Mouse (Mus musculus) liver, embryonic 13.5 days (tissue): ENCODE data around the gene Tfap2b. TPM values are rescaled to one million over a fixed set of nuclear protein-coding genes. Genes with fewer than 3 reads are reported as not detected.

Experiments
- ATAC-seq: fragments of 200-750 bp; cut with Nextera tagmentation; 2 replicates; pipeline ENCODE4 v1.8.0; 2017; ENCODE audit warnings: low read depth, mild to moderate bottlenecking, moderate number of reproducible peaks, moderate library complexity
- DNase-seq: peaks from one replicate; pipeline ENCODE4 v3.0.0; 2022
- H3K27ac ChIP-seq: fragments of 300-500 bp; sonication (generic); 2 replicates; pipeline ENCODE4 v1.5.1; 2015; ENCODE audit warnings: moderate library complexity, mild to moderate bottlenecking, inconsistent platforms
- H3K27me3 ChIP-seq: fragments of 300-500 bp; sonication (generic); 2 replicates; pipeline ENCODE4 v1.6.1; 2015; ENCODE audit warnings: mild to moderate bottlenecking, inconsistent platforms
- H3K36me3 ChIP-seq: fragments of 300-500 bp; sonication (generic); 2 replicates; pipeline ENCODE4 v1.6.1; 2015; ENCODE audit warnings: mild to moderate bottlenecking, inconsistent platforms
- H3K4me1 ChIP-seq: fragments of 300-500 bp; sonication (generic); replicated peaks from 2 replicates; pipeline ENCODE4 v1.6.1; 2015; ENCODE audit warnings: inconsistent platforms
- H3K4me2 ChIP-seq: fragments of 300-500 bp; sonication (generic); 2 replicates; pipeline ENCODE4 v1.6.1; 2015; ENCODE audit warnings: inconsistent platforms, mild to moderate bottlenecking, moderate library complexity
- H3K4me3 ChIP-seq: fragments of 300-500 bp; sonication (generic); replicated peaks from 2 replicates; pipeline ENCODE4 v1.5.1; 2015; ENCODE audit warnings: mild to moderate bottlenecking, inconsistent platforms
- H3K9ac ChIP-seq: fragments of 300-500 bp; sonication (generic); 2 replicates; pipeline ENCODE4 v1.6.1; 2015; ENCODE audit warnings: mild to moderate bottlenecking, inconsistent platforms
- H3K9me3 ChIP-seq: fragments of 300-500 bp; sonication (generic); replicated peaks from 2 replicates; pipeline ENCODE4 v1.6.1; 2016; ENCODE audit warnings: inconsistent platforms
- WGBS: fragments of 180-500 bp; shearing (Covaris S2); methylation state at CpG from one replicate; pipeline ENCODE4 v1.1.7; 2015; ENCODE audit not compliant: insufficient replicate concordance; 5-methylcytosine and 5-hydroxymethylcytosine counted together
- polyA plus RNA-seq: library from polyadenylated mRNA; unstranded; fragments of >200 nt; fragmentation: Nextera tagmentation; extraction: Ambion mirVana; gene quantifications from 2 replicates; pipeline ENCODE4 v1.2.1, GENCODE M21; 2015

Tfap2b gene
- polyA plus RNA-seq, 1 experiment from 2014 or later: 0.10 TPM

GRCm38 (mm10) chr1:19234432-19235205 lies 25.9 kb downstream of the Tfap2b start:
- H3K36me3 ChIP-seq: no peaks in the 10 kb centered on the region
- ATAC-seq (no peak), DNase-seq (no peak)
- no peaks in the 10 kb centered on the region for H3K4me1 ChIP-seq
- H3K4me3 ChIP-seq: no peak overlapping the region
- peaks cover 80% of the 10 kb centered on the region for H3K27me3 ChIP-seq
- WGBS: under 1% methylated on average over 31 of the region's 31 CpGs
- no peak overlapping the region for H3K27ac ChIP-seq
- H3K9me3 ChIP-seq: no peaks in the 10 kb centered on the region
- no peak overlapping the region for H3K4me2 ChIP-seq
- no peak overlapping the region for H3K9ac ChIP-seq

- WGBS: 4% methylated on average over 5 of the region's 5 CpGs
- Histone ChIP-seq H3K9ac (no peak overlapping the region), H3K27ac (no peak overlapping the region), H3K9me3 (no peaks in the 10 kb centered on the region), H3K36me3 (no peaks in the 10 kb centered on the region), H3K4me1 (no peaks in the 10 kb centered on the region), H3K4me3 (no peak overlapping the region), H3K27me3 (peaks cover 87% of the 10 kb centered on the region), H3K4me2 (no peak overlapping the region)
- DNase-seq (no peak), ATAC-seq (no peak)
Measured at GRCm38 (mm10) chr1:19236051-19236450, 27.3 kb downstream of the Tfap2b start.

- H3K9ac ChIP-seq: no peak overlapping the region
- no peaks in the 10 kb centered on the region for H3K9me3 ChIP-seq
- ATAC-seq: no peak
- H3K4me3 ChIP-seq: no peak overlapping the region
- H3K36me3 ChIP-seq: no peaks in the 10 kb centered on the region
- no peak overlapping the region for H3K4me2 ChIP-seq
- H3K27ac ChIP-seq: no peak overlapping the region
- no peaks in the 10 kb centered on the region for H3K4me1 ChIP-seq
- H3K27me3 ChIP-seq: peaks cover 87% of the 10 kb centered on the region
- no peak for DNase-seq
- WGBS: 3% methylated on average over 21 of the region's 21 CpGs
Measured at GRCm38 (mm10) chr1:19236591-19236990, 27.9 kb downstream of the Tfap2b start.

GRCm38 (mm10) chr1:19237061-19237460 lies 28.3 kb downstream of the Tfap2b start:
- no peak for ATAC-seq
- Histone ChIP-seq H3K4me3 (no peak overlapping the region), H3K4me1 (no peaks in the 10 kb centered on the region), H3K27me3 (peaks cover 87% of the 10 kb centered on the region), H3K4me2 (no peak overlapping the region), H3K9ac (no peak overlapping the region), H3K36me3 (no peaks in the 10 kb centered on the region), H3K9me3 (no peaks in the 10 kb centered on the region), H3K27ac (no peak overlapping the region)
- 2% methylated on average over 9 of the region's 9 CpGs for WGBS
- no peak for DNase-seq

GRCm38 (mm10) chr1:19237721-19238410 lies 29.2 kb downstream of the Tfap2b start:
- H3K9me3 ChIP-seq: no peaks in the 10 kb centered on the region
- no peaks in the 10 kb centered on the region for H3K36me3 ChIP-seq
- peaks cover 85% of the 10 kb centered on the region for H3K27me3 ChIP-seq
- DNase-seq (no peak), ATAC-seq (no peak)
- no peak overlapping the region for H3K4me2 ChIP-seq
- 2% methylated on average over 8 of the region's 8 CpGs for WGBS
- H3K27ac ChIP-seq: no peak overlapping the region
- no peak overlapping the region for H3K4me3 ChIP-seq
- H3K4me1 ChIP-seq: no peaks in the 10 kb centered on the region
- H3K9ac ChIP-seq: no peak overlapping the region

- Histone ChIP-seq H3K9me3 (no peaks in the 10 kb centered on the region), H3K9ac (no peak overlapping the region), H3K4me2 (no peak overlapping the region), H3K27me3 (peaks cover 65% of the 10 kb centered on the region), H3K36me3 (no peaks in the 10 kb centered on the region), H3K4me3 (no peak overlapping the region), H3K27ac (no peak overlapping the region), H3K4me1 (no peaks in the 10 kb centered on the region)
- DNase-seq (no peak), ATAC-seq (no peak)
Measured at GRCm38 (mm10) chr1:19240054-19240453, 31.3 kb downstream of the Tfap2b start.

GRCm38 (mm10) chr1:19241316-19241715 lies 32.6 kb downstream of the Tfap2b start:
- Histone ChIP-seq H3K9me3 (no peaks in the 10 kb centered on the region), H3K4me3 (no peak overlapping the region), H3K4me2 (no peak overlapping the region), H3K4me1 (no peaks in the 10 kb centered on the region), H3K27ac (no peak overlapping the region), H3K27me3 (peaks cover 53% of the 10 kb centered on the region), H3K9ac (no peak overlapping the region), H3K36me3 (no peaks in the 10 kb centered on the region)
- DNase-seq (no peak), ATAC-seq (no peak)
- WGBS: 2% methylated on average over 17 of the region's 20 CpGs

GRCm38 (mm10) chr1:19242021-19242420 lies 33.3 kb downstream of the Tfap2b start:
- ATAC-seq (no peak), DNase-seq (no peak)
- H3K4me1 ChIP-seq: no peaks in the 10 kb centered on the region
- H3K4me3 ChIP-seq: no peak overlapping the region
- no peaks in the 10 kb centered on the region for H3K36me3 ChIP-seq
- WGBS: 5% methylated on average over 8 of the region's 8 CpGs
- H3K9me3 ChIP-seq: no peaks in the 10 kb centered on the region
- H3K27ac ChIP-seq: no peak overlapping the region
- no peak overlapping the region for H3K4me2 ChIP-seq
- H3K9ac ChIP-seq: no peak overlapping the region
- peaks cover 46% of the 10 kb centered on the region for H3K27me3 ChIP-seq

GRCm38 (mm10) chr1:19245032-19245431 lies 36.3 kb downstream of the Tfap2b start:
- Histone ChIP-seq H3K36me3 (no peaks in the 10 kb centered on the region), H3K27me3 (peaks cover 26% of the 10 kb centered on the region), H3K9ac (no peak overlapping the region), H3K4me2 (no peak overlapping the region), H3K27ac (no peak overlapping the region), H3K4me3 (no peak overlapping the region), H3K4me1 (no peaks in the 10 kb centered on the region), H3K9me3 (no peaks in the 10 kb centered on the region)
- DNase-seq (no peak), ATAC-seq (no peak)
- 37% methylated on average over 4 of the region's 4 CpGs for WGBS

GRCm38 (mm10) chr1:19251286-19251685 lies 42.6 kb downstream of the Tfap2b start:
- Histone ChIP-seq H3K4me3 (no peak overlapping the region), H3K4me1 (no peaks in the 10 kb centered on the region), H3K9ac (no peak overlapping the region), H3K36me3 (no peaks in the 10 kb centered on the region), H3K27ac (no peak overlapping the region), H3K27me3 (no peaks in the 10 kb centered on the region), H3K4me2 (no peak overlapping the region), H3K9me3 (no peaks in the 10 kb centered on the region)
- WGBS: 51% methylated on average over 6 of the region's 6 CpGs
- DNase-seq (no peak), ATAC-seq (no peak)

- ATAC-seq (no peak), DNase-seq (no peak)
- Histone ChIP-seq H3K9ac (no peak overlapping the region), H3K4me3 (no peak overlapping the region), H3K27ac (no peak overlapping the region), H3K9me3 (no peaks in the 10 kb centered on the region), H3K27me3 (no peaks in the 10 kb centered on the region), H3K36me3 (no peaks in the 10 kb centered on the region), H3K4me2 (no peak overlapping the region), H3K4me1 (no peaks in the 10 kb centered on the region)
- 47% methylated on average over 1 of the region's 1 CpGs for WGBS
Measured at GRCm38 (mm10) chr1:19269596-19269995, 60.9 kb downstream of the Tfap2b start.
